Mouse (Mus musculus) ES-E14 (cell line): ENCODE measurements around the gene Eif3a. TPM values are rescaled to one million over a fixed set of nuclear protein-coding genes. Genes with fewer than 3 reads are reported as not detected.

Experiments used
- DNase-seq: peaks from one replicate; pipeline ENCODE4 v3.0.0-alpha.2; 2013; ENCODE audit warnings: low read depth, low spot score
- H3K27ac ChIP-seq: 2 replicates; pipeline ENCODE4 v1.5.1; 2012; ENCODE audit warnings: low read depth, mild to moderate bottlenecking, low read length, moderate library complexity, mixed read lengths; ENCODE audit not compliant: poor library complexity, insufficient read depth, severe bottlenecking
- H3K36me3 ChIP-seq: 2 replicates; pipeline ENCODE4 v1.6.1; 2012; ENCODE audit warnings: mild to moderate bottlenecking, low read length, moderate library complexity, mixed read lengths; ENCODE audit not compliant: control insufficient read depth, poor library complexity, insufficient read depth, severe bottlenecking
- H3K4me1 ChIP-seq, 2 experiments: fragments of 150-350 bp in 1 of 2; sonication (generic) in 1 of 2; 2 replicates each; pipeline ENCODE4 v1.6.1; 2012; ENCODE audit warnings: low read length in 2 of 2, mild to moderate bottlenecking in 1 of 2, mixed read lengths in 1 of 2; ENCODE audit not compliant: control insufficient read depth in 2 of 2, insufficient read depth in 2 of 2, poor library complexity in 1 of 2
- H3K4me3 ChIP-seq, 2 experiments: fragments of 150-350 bp in 1 of 2; sonication (generic) in 1 of 2; 2 replicates each; pipeline ENCODE4 v1.5.1; 2012; ENCODE audit warnings: low read length in 2 of 2, low read depth in 1 of 2, mild to moderate bottlenecking in 1 of 2, mixed read lengths in 1 of 2; ENCODE audit not compliant: insufficient read depth in 1 of 2, poor library complexity in 1 of 2, severe bottlenecking in 1 of 2
- H3K9ac ChIP-seq: 2 replicates; pipeline ENCODE4 v1.6.1; 2012; ENCODE audit warnings: low read depth, mild to moderate bottlenecking, low read length, mixed read lengths; ENCODE audit not compliant: poor library complexity, insufficient read depth, severe bottlenecking
- H3K9me3 ChIP-seq: fragments of 150-350 bp; sonication (generic); 2 replicates; pipeline ENCODE4 v1.6.1; 2012; ENCODE audit warnings: low read depth, mild to moderate bottlenecking, low read length; ENCODE audit not compliant: control insufficient read depth, insufficient read depth
- CHD2 ChIP-seq: IDR thresholded peaks from 2 replicates; pipeline ENCODE4 v1.6.1; 2014; ENCODE audit warnings: mild to moderate bottlenecking, low read depth, low read length, inconsistent platforms
- HCFC1 ChIP-seq: IDR thresholded peaks from 2 replicates; pipeline ENCODE4 v1.6.1; 2012; ENCODE audit warnings: low read length, inconsistent platforms, borderline replicate concordance; ENCODE audit not compliant: insufficient read depth
- MAFK ChIP-seq: IDR thresholded peaks from 2 replicates; pipeline ENCODE4 v1.6.1; 2014; ENCODE audit warnings: mild to moderate bottlenecking, low read depth, low read length, inconsistent platforms; ENCODE audit not compliant: insufficient read depth
- ZC3H11A ChIP-seq: IDR thresholded peaks from 2 replicates; pipeline ENCODE4 v1.6.1; 2012; ENCODE audit warnings: low read depth, mild to moderate bottlenecking, inconsistent platforms, low read length, borderline replicate concordance
- ZNF384 ChIP-seq: IDR thresholded peaks from 2 replicates; pipeline ENCODE4 v1.6.1; 2012; ENCODE audit warnings: low read depth, low read length, inconsistent platforms
- in situ Hi-C, 2 experiments: fragments of 600-800 bp; cut with MboI; formaldehyde crosslinking; loops; one replicate each; pipeline ENCODE4 v1.15.1; 2025; ENCODE audit warnings: low sequenced_read_pairs in 2 of 2, inconsistent platforms in 1 of 2; ENCODE audit not compliant: unreplicated experiment in 2 of 2
- total RNA-seq: library from RNA; depleted of rRNA; stranded (reverse); fragments of 300-350 nt; gene quantifications from 2 replicates; pipeline ENCODE4 v1.2.3, GENCODE M21; 2012

The Eif3a gene
- total RNA-seq, 1 experiment: 237 TPM

DNA sequence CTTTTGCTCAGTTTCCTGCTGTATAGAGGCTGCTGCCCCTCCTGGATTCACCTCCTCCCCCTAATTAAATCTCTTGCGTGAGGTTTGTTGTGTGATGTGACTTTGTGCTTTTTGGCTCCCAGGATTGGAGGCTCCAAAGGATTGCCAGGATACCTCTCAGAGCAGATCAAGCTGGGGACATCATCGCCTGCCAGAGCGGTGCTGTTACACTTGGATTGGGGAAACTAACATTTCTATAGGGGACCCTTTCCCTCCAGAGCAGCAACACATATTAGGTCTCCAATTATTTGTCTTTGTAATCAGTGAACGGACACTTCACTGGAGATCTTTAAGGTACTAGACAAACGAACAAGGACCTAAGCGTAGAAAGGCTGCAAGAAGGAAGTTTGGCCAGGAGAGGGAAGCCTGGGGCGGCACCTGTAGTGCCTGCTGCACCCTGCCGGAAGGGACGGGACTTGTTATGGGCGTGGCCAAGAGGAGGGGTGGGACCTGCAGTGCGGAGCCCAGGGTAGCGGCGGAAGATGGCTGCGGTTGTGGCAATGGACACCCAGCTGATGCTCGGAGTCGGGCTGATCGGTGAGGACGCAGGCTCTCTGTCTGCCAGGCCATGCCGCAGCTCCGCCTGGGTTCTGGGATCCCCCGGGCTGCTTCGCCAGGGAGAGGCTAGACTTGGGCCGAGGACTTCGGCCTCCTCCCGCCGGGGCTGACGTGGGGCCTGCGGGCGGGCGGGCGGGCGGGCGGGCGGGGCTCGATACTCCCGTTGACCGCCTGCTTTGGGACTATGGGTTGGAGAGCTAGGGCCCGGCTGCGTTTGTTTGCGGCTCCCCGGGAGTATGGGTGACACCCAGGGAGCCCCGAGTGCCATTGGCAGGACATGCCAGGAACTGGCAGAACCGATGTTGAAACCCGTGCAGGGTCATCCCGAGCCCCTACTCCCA is 20.9 kb upstream of the Eif3a start, which contains the start of gene Fam45a:
Gene Fam45a (plus strand): TSS at position 488 of the 938 bp plus-strand sequence.
- Histone ChIP-seq H3K9me3 (no peaks in the 10 kb centered on the region), H3K9ac (peak within 1 kb of the TSS; percentile 91), H3K4me3 (peak within 1 kb of the TSS; percentile 92 to 95), H3K36me3 (peaks cover 2% of the 10 kb centered on the region; the same call in 1 of the 2 replicates), H3K27ac (peak within 1 kb of the TSS; percentile 63; the same call in 1 of the 2 replicates), H3K4me1 (0 out of 4 replicates have a peak, but pooled peaks cover 0 to 3% of the 10 kb centered on the region in 2 experiments)
- DNase-seq: peak; percentile 85
- in situ Hi-C loops: no loop called here
- TF ChIP-seq MAFK (no peak), HCFC1 (peak; percentile 51; the same call in 1 of the 2 replicates), CHD2 (no peak), ZC3H11A (no peak)

DNA sequence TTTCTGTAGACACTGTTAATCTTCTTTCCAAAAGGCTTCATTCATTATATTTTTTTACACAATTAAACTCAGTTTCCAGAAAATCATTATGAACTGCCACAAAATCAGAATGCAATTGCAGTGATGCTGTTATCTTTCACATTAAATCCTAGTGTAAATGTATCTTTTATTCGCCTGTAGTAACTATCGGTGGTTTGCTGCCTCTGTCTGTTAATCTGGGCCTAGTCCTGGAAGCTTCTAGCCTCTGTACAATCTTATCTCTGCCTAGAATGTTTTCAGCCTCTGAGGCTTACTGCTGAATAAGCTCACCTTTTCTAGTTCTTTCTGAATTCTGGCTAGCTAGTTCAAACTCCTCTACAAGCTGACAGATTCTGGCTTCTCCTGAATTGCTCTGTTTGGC is 19.5 kb upstream of the Eif3a start:
- no peak for DNase-seq
- no peak overlapping the region for H3K9ac ChIP-seq
- H3K36me3 ChIP-seq: no peaks in the 10 kb centered on the region
- H3K9me3 ChIP-seq: no peaks in the 10 kb centered on the region
- no peak overlapping the region for H3K4me3 ChIP-seq
- in situ Hi-C loops: no loop called here
- no peak overlapping the region for H3K27ac ChIP-seq
- TF ChIP-seq ZNF384 (no peak), ZC3H11A (no peak), CHD2 (no peak), MAFK (no peak), HCFC1 (no peak)
- 0 out of 4 replicates have a peak, but pooled peaks cover 0 to 3% of the 10 kb centered on the region in 2 experiments for H3K4me1 ChIP-seq

DNA sequence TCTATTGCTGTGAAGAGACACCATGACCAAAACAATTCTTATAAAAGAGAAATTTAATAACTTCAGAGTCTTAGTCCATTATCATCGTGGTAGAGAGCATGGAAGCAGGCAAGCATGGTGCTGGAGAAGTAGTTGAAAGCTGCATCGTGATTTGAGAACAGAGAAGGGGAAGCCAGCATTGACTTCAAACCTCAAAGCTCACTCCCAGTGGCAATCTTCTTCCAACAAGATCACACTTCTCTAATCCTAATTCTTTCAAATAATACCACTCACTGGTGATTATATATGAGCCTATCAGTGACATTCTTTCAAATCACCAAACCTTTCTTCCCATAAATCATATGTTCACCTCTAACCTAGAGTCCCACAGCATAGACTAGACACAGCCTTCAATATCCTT is 14.4 kb upstream of the Eif3a start:
- DNase-seq: no peak
- no peaks in the 10 kb centered on the region for H3K9me3 ChIP-seq
- no peak for TF ChIP-seq MAFK
- no peaks in the 10 kb centered on the region for H3K4me1 ChIP-seq
- H3K36me3 ChIP-seq: no peaks in the 10 kb centered on the region
- no peak overlapping the region for H3K9ac ChIP-seq
- H3K27ac ChIP-seq: no peak overlapping the region
- in situ Hi-C loops: no loop called here
- no peak overlapping the region for H3K4me3 ChIP-seq

DNA sequence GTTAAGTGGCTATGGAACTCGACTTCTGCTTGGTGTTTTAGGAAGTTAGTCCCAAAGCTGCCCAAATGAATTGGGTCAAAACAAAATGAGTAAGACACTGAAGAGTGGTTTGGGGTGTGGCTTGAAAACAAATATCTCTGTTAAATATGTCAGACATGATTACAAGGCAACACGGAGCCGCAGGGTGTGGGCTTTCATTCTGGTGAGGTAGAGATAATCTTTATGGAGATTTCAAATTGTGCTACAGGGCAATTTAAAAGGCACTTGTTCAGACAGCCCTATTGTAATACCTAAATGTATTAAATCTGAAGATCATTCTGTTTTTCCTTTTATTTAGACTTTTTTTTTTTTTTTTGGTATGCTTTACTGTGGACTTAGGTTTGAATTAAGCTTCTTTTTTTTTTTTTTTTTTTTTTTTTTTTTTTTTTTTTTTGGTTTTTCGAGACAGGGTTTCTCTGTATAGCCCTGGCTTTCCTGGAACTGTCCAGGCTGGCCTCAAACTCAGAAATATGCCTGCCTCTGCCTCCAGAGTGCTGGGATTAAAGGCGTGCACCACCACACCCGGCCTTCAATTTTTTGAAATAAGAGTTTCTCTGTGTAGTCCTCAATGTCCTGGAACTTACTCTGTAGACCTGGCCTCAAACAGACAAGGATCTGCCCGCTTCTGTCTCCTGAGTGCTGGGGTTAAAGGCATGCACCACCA is 9.6 kb upstream of the Eif3a start:
- TF ChIP-seq ZC3H11A: no peak
- TF ChIP-seq ZNF384: peak; percentile 8; the same call in 1 of the 2 replicates
- no peaks in the 10 kb centered on the region for H3K4me1 ChIP-seq
- H3K9me3 ChIP-seq: no peaks in the 10 kb centered on the region
- H3K9ac ChIP-seq: no peak overlapping the region
- H3K27ac ChIP-seq: no peak overlapping the region
- no peaks in the 10 kb centered on the region for H3K36me3 ChIP-seq
- in situ Hi-C loops: no loop called here
- DNase-seq: no peak
- no peak overlapping the region for H3K4me3 ChIP-seq
